Mouse (Mus musculus): ENCODE data around the gene Il2ra. TPM values are rescaled to one million over a fixed set of nuclear protein-coding genes. Genes with fewer than 3 reads are reported as not detected.

The Il2ra gene
- polyA plus RNA-seq, 1 experiment, result 0.28 TPM

DNA sequence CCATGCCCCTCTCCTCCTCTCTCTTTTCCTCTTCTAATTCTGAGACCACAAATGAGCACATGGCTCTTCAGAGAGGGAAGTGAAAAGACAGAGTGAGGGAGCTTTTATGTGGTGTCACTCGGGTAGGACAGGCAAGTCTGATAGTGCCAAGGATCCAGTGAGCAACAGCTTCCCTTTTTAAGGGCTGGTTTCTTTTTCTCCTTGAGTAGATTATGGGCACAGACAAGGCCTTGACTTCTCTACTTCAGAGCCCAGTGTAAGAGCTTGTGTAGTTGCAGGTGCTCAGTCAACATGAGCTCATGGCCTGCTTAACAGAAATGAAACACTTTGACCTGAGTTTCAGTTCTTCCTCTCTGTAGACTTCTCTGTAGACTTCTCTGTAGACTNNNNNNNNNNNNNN lies 5.5 kb upstream of the Il2ra start:
- Histone ChIP-seq H3K27ac (ENCODE audit: insufficient read depth, low read length) (no peak overlapping the region), H3K4me3 (replicated peaks; ENCODE audit: insufficient read depth, low read depth, low read length) (no peak overlapping the region), H3K27me3 (ENCODE audit: control insufficient read depth, insufficient read depth, low read length) (no peaks in the 10 kb centered on the region), H3K4me1 (ENCODE audit: control insufficient read depth, insufficient read depth, low read length) (no peaks in the 10 kb centered on the region)
- TF ChIP-seq POLR2A (IDR thresholded peaks at IDR 0.05; ENCODE audit: borderline replicate concordance, insufficient read depth, low read length) (no peak), CTCF (IDR thresholded peaks at IDR 0.05; ENCODE audit: borderline replicate concordance, insufficient read depth, low read depth, low read length) (no peak)
- 80% methylated on average over 1 of the region's 1 CpGs for WGBS
- DNase-seq, result no peak

GRCm38 (mm10) chr2:11644057-11644456 lies 1.4 kb downstream of the Il2ra start:
- no peak for TF ChIP-seq POLR2A (IDR thresholded peaks at IDR 0.05; ENCODE audit: borderline replicate concordance, insufficient read depth, low read length)
- no peak for TF ChIP-seq CTCF (IDR thresholded peaks at IDR 0.05; ENCODE audit: borderline replicate concordance, insufficient read depth, low read depth, low read length)
- H3K27ac ChIP-seq (ENCODE audit: insufficient read depth, low read length), result no peak overlapping the region
- no peak for DNase-seq
- H3K4me1 ChIP-seq (ENCODE audit: control insufficient read depth, insufficient read depth, low read length), result no peaks in the 10 kb centered on the region
- 90% methylated on average over 1 of the region's 1 CpGs for WGBS
- H3K4me3 ChIP-seq (replicated peaks; ENCODE audit: insufficient read depth, low read depth, low read length), result no peak overlapping the region
- H3K27me3 ChIP-seq (ENCODE audit: control insufficient read depth, insufficient read depth, low read length), result no peaks in the 10 kb centered on the region

DNA sequence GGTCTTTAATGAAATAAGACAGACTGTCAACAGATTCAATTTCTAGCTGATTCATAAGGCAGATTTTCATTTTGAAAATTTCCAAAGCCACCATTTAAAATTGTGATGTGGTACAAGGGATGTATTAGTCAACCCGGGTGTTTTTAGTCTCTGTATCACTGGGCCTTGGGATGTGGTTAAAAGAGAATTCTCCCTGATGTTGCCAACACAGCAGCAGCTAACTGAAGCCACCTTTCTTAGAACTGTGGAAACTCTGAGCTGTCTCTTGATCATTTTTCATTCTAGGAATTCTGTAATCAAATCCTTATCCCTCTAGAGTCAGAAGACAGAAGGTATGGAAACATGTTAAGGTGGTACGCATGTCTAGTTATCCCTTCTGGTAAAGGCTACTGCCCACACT lies 2.7 kb downstream of the Il2ra start:
- no peak overlapping the region for H3K27ac ChIP-seq (ENCODE audit: insufficient read depth, low read length)
- TF ChIP-seq POLR2A (IDR thresholded peaks at IDR 0.05; ENCODE audit: borderline replicate concordance, insufficient read depth, low read length), result no peak
- TF ChIP-seq CTCF (IDR thresholded peaks at IDR 0.05; ENCODE audit: borderline replicate concordance, insufficient read depth, low read depth, low read length), result no peak
- no peaks in the 10 kb centered on the region for H3K4me1 ChIP-seq (ENCODE audit: control insufficient read depth, insufficient read depth, low read length)
- H3K27me3 ChIP-seq (ENCODE audit: control insufficient read depth, insufficient read depth, low read length), result no peaks in the 10 kb centered on the region
- no peak for DNase-seq
- no peak overlapping the region for H3K4me3 ChIP-seq (replicated peaks; ENCODE audit: insufficient read depth, low read depth, low read length)
- WGBS, result 93% methylated on average over 2 of the region's 2 CpGs

- no peak for DNase-seq
- 40% methylated on average over 3 of the region's 3 CpGs for whole genome bisulfite sequencing
- TF ChIP-seq CTCF (IDR thresholded peaks at IDR 0.05; ENCODE audit: borderline replicate concordance, insufficient read depth, low read depth, low read length) (no peak), POLR2A (IDR thresholded peaks at IDR 0.05; ENCODE audit: borderline replicate concordance, insufficient read depth, low read length) (no peak)
- no peaks in the 10 kb centered on the region for H3K27me3 ChIP-seq (ENCODE audit: control insufficient read depth, insufficient read depth, low read length)
- no peak overlapping the region for H3K4me3 ChIP-seq (replicated peaks; ENCODE audit: insufficient read depth, low read depth, low read length)
- H3K27ac ChIP-seq (ENCODE audit: insufficient read depth, low read length), result no peak overlapping the region
- H3K4me1 ChIP-seq (ENCODE audit: control insufficient read depth, insufficient read depth, low read length), result no peaks in the 10 kb centered on the region
These were observed 8.9 kb downstream of the Il2ra start for GRCm38 (mm10) chr2:11651476-11651875.

DNA sequence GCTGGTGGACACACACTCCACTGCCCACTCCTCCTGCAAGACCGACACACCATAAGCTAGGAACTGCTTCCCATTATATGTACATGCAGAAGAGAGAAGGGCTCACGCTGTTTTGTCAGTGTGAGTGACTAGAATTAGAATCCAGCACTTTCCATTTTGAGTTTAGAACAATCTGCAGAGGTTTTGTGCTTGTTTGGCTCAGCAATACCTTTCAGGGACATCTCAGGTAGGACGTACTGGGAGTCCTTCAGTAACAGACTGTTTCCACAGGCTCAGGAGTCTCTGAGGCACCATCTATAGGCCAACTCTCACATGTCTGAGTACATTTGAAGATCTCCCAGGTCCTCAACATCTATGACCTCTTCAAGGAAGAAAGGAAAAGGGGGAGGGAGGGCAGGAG lies 9.6 kb downstream of the Il2ra start:
- no peaks in the 10 kb centered on the region for H3K4me1 ChIP-seq (ENCODE audit: control insufficient read depth, insufficient read depth, low read length)
- DNase-seq, result no peak
- WGBS, result 82% methylated on average over 3 of the region's 3 CpGs

DNA sequence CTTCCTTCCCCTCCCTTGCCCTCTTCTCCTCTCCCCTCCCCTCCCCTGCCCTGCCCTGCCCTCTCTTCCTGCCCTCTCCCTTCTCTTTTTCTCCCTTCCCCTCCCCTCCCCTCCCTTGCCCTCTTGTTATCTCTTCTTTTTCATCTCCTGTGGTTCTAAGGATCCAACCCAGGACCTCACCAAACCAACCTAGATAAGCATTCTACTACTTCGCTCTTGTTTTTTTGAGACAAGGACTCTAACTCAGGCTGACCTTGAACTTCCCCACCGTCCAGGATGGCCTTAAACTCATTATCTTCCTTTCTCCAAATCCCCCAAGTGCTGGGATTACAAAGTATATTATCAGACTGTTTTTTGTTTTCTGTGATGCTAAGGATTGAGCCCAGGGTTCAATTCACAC lies 10.2 kb downstream of the Il2ra start:
- DNase-seq, result no peak
- Histone ChIP-seq H3K27ac (ENCODE audit: insufficient read depth, low read length) (no peak overlapping the region), H3K4me1 (ENCODE audit: control insufficient read depth, insufficient read depth, low read length) (no peaks in the 10 kb centered on the region), H3K4me3 (replicated peaks; ENCODE audit: insufficient read depth, low read depth, low read length) (no peak overlapping the region), H3K27me3 (ENCODE audit: control insufficient read depth, insufficient read depth, low read length) (no peaks in the 10 kb centered on the region)
- WGBS, result 82% methylated on average over 2 of the region's 2 CpGs
- no peak for TF ChIP-seq POLR2A (IDR thresholded peaks at IDR 0.05; ENCODE audit: borderline replicate concordance, insufficient read depth, low read length)

More for the DNA sequence above, 9.6 kb downstream of the Il2ra start:
- Histone ChIP-seq H3K4me3 (replicated peaks; ENCODE audit: insufficient read depth, low read depth, low read length) (no peak overlapping the region), H3K27me3 (ENCODE audit: control insufficient read depth, insufficient read depth, low read length) (no peaks in the 10 kb centered on the region), H3K27ac (ENCODE audit: insufficient read depth, low read length) (no peak overlapping the region)
- TF ChIP-seq POLR2A (IDR thresholded peaks at IDR 0.05; ENCODE audit: borderline replicate concordance, insufficient read depth, low read length), result no peak
- TF ChIP-seq CTCF (IDR thresholded peaks at IDR 0.05; ENCODE audit: borderline replicate concordance, insufficient read depth, low read depth, low read length), result no peak

- no peak for DNase-seq
- 59% methylated on average over 6 of the region's 6 CpGs for WGBS
- Histone ChIP-seq H3K27me3 (ENCODE audit: control insufficient read depth, insufficient read depth, low read length) (no peaks in the 10 kb centered on the region), H3K27ac (ENCODE audit: insufficient read depth, low read length) (no peak overlapping the region), H3K4me3 (replicated peaks; ENCODE audit: insufficient read depth, low read depth, low read length) (no peak overlapping the region), H3K4me1 (ENCODE audit: control insufficient read depth, insufficient read depth, low read length) (no peaks in the 10 kb centered on the region)
- TF ChIP-seq POLR2A (IDR thresholded peaks at IDR 0.05; ENCODE audit: borderline replicate concordance, insufficient read depth, low read length), result no peak
- no peak for TF ChIP-seq CTCF (IDR thresholded peaks at IDR 0.05; ENCODE audit: borderline replicate concordance, insufficient read depth, low read depth, low read length)
These were observed 10.7 kb downstream of the Il2ra start for GRCm38 (mm10) chr2:11653330-11653729.

DNA sequence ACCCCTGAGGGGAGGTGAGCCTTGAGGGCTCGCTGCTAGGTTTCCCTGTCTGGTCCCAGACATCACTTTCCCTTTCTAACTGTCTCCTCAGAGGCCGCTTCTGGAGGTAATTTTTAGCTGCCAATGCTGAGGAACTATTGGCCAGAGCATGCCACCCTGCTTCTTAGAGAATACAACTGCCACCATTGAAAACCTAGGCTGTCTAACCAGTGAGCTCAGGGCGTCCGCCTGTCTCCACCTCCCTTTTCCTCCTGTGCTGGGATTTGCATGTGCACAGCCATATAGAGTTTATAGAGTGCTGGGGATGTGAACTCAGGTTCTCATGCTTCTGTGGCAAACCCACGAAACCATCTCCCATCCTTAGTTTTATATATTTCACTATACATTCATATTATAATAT lies 11.2 kb downstream of the Il2ra start:
- 70% methylated on average over 5 of the region's 5 CpGs for WGBS
- Histone ChIP-seq H3K27me3 (ENCODE audit: control insufficient read depth, insufficient read depth, low read length) (no peaks in the 10 kb centered on the region), H3K4me3 (replicated peaks; ENCODE audit: insufficient read depth, low read depth, low read length) (no peak overlapping the region), H3K4me1 (ENCODE audit: control insufficient read depth, insufficient read depth, low read length) (no peaks in the 10 kb centered on the region), H3K27ac (ENCODE audit: insufficient read depth, low read length) (no peak overlapping the region)
- no peak for TF ChIP-seq POLR2A (IDR thresholded peaks at IDR 0.05; ENCODE audit: borderline replicate concordance, insufficient read depth, low read length)
- TF ChIP-seq CTCF (IDR thresholded peaks at IDR 0.05; ENCODE audit: borderline replicate concordance, insufficient read depth, low read depth, low read length), result no peak
- DNase-seq, result no peak
